In the genomic region with DNA sequence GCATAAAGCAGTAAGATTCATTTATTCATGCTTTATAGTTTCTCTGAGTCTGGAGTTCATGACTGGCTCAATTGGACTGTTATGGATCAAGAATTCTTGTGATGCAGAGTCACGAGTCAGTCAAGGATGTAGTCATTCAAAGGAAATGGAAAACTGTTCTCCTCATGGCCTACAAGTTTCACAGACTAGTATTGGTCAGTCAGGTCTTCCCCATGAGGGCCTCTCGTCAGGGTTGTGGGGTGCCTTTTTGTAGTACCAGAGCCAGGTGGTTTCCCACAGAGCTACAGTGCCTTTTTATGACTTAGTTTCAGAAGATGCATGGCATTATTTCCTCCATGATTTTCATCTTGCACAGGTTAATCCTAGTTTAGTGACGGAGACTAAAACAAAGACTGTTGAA, we compare ENCODE assay signal across 28 mouse cellular contexts.
"Had no signal": no experiment of that assay in that cellular context is flagged by ENCODE, and none has a peak within 500 bp of the region (broad histone marks: within the 10 kb centered on the region; RNA-seq: fewer than 3 reads in every experiment).

No protein-coding gene starts in this region.

- H3K27ac ChIP-seq: embryonic facial prominence, embryonic 10.5 days; embryonic facial prominence, embryonic 12.5 days; embryonic facial prominence, embryonic 13.5 days; embryonic facial prominence, embryonic 15.5 days; forebrain, embryonic 10.5 days; forebrain, embryonic 12.5 days; forebrain, embryonic 13.5 days; forebrain, embryonic 15.5 days; gastrocnemius, adult 2 months; heart, adult 2 months; heart, embryonic 10.5 days had no signal

- H3K4me2 ChIP-seq: embryonic facial prominence, embryonic 12.5 days; embryonic facial prominence, embryonic 13.5 days; embryonic facial prominence, embryonic 15.5 days; forebrain, embryonic 12.5 days; forebrain, embryonic 13.5 days; forebrain, embryonic 15.5 days had no signal

- H3K4me3 ChIP-seq: embryonic facial prominence, embryonic 10.5 days; embryonic facial prominence, embryonic 12.5 days; embryonic facial prominence, embryonic 13.5 days; embryonic facial prominence, embryonic 15.5 days; erythroblast, embryonic 14.5 days; forebrain, embryonic 10.5 days; forebrain, embryonic 12.5 days; forebrain, embryonic 13.5 days; forebrain, embryonic 15.5 days; gastrocnemius, adult 2 months; heart, adult 2 months; heart, embryonic 10.5 days had no signal

- H3K9ac ChIP-seq: embryonic facial prominence, embryonic 12.5 days; embryonic facial prominence, embryonic 13.5 days; embryonic facial prominence, embryonic 15.5 days; forebrain, embryonic 12.5 days; forebrain, embryonic 13.5 days; forebrain, embryonic 15.5 days; forebrain, postnatal 0 days had no signal

- ATAC-seq: forebrain, embryonic 13.5 days; forebrain, embryonic 14.5 days; forebrain, embryonic 15.5 days; forebrain, embryonic 16.5 days; forebrain, postnatal 0 days had no signal

- DNase-seq: cerebellum, adult 9-10 months; cerebellum, adult 9-11 months; cerebellum, postnatal 10 days; cerebellum, postnatal 14 days; cerebellum, postnatal 25 days; cerebellum, postnatal 36 days; embryo, embryonic 11 days; forebrain, postnatal 0 days; gastrocnemius, adult 2 months; gastrocnemius, postnatal 10 days; gastrocnemius, postnatal 14 days; gastrocnemius, postnatal 25 days; gastrocnemius, postnatal 36 days; heart, adult 11 months; heart, adult 18-20 months; heart, adult 2 months had no signal

- H3K27me3 ChIP-seq: embryonic facial prominence, embryonic 12.5 days; embryonic facial prominence, embryonic 13.5 days; embryonic facial prominence, embryonic 15.5 days; forebrain, embryonic 12.5 days; forebrain, embryonic 13.5 days; forebrain, embryonic 15.5 days had no signal

- H3K4me1 ChIP-seq: embryonic facial prominence, embryonic 10.5 days; embryonic facial prominence, embryonic 12.5 days; embryonic facial prominence, embryonic 15.5 days; forebrain, embryonic 12.5 days; forebrain, embryonic 13.5 days; forebrain, embryonic 15.5 days had no signal

- H3K36me3 ChIP-seq: embryonic facial prominence, embryonic 10.5 days; embryonic facial prominence, embryonic 12.5 days; embryonic facial prominence, embryonic 13.5 days; embryonic facial prominence, embryonic 15.5 days; forebrain, embryonic 10.5 days; forebrain, embryonic 12.5 days; forebrain, embryonic 15.5 days; heart, embryonic 10.5 days had no signal

- H3K9me3 ChIP-seq: embryonic facial prominence, embryonic 10.5 days; embryonic facial prominence, embryonic 12.5 days; embryonic facial prominence, embryonic 13.5 days; embryonic facial prominence, embryonic 15.5 days; forebrain, embryonic 10.5 days; forebrain, embryonic 12.5 days; forebrain, embryonic 13.5 days; forebrain, embryonic 15.5 days; heart, embryonic 10.5 days had no signal
